Mouse (Mus musculus) heart, postnatal 0 days (tissue): ENCODE results near the gene Clcnka. TPM values are rescaled to one million over a fixed set of nuclear protein-coding genes. Genes with fewer than 3 reads are reported as not detected.
A peak's percentile ranks its signal among the peaks of the same experiment; 100 is the strongest.

Experiments
- ATAC-seq: fragments of 200-750 bp; cut with Nextera tagmentation; 2 replicates; pipeline ENCODE4 v1.8.0; 2017; ENCODE audit warnings: low read depth, moderate number of reproducible peaks, moderate library complexity; ENCODE audit not compliant: insufficient read depth
- DNase-seq: peaks from one replicate; pipeline ENCODE4 v3.0.0-alpha.2; 2016; ENCODE audit warnings: low spot score
- H3K27ac ChIP-seq: fragments of 300-500 bp; sonication (generic); 2 replicates; pipeline ENCODE4 v1.5.1; 2014; ENCODE audit warnings: low read depth, mild to moderate bottlenecking
- H3K27me3 ChIP-seq: fragments of 300-500 bp; sonication (generic); 2 replicates; pipeline ENCODE4 v1.6.1; 2014; ENCODE audit warnings: low read length, mixed read lengths; ENCODE audit not compliant: control insufficient read depth, insufficient read depth
- H3K36me3 ChIP-seq: fragments of 300-500 bp; sonication (generic); replicated peaks from 2 replicates; pipeline ENCODE4 v1.6.1; 2014; ENCODE audit warnings: low read length, mixed read lengths; ENCODE audit not compliant: control insufficient read depth, insufficient read depth
- H3K4me1 ChIP-seq: fragments of 300-500 bp; sonication (generic); 2 replicates; pipeline ENCODE4 v1.6.1; 2014; ENCODE audit warnings: antibody characterized with exemption; ENCODE audit not compliant: control insufficient read depth, insufficient read depth
- H3K4me2 ChIP-seq: fragments of 300-500 bp; sonication (generic); 2 replicates; pipeline ENCODE4 v1.6.1; 2014; ENCODE audit warnings: low read depth, mild to moderate bottlenecking, low read length, moderate library complexity
- H3K4me3 ChIP-seq: fragments of 300-500 bp; sonication (generic); 2 replicates; pipeline ENCODE4 v1.5.1; 2014; ENCODE audit warnings: low read depth, low read length
- H3K9ac ChIP-seq: fragments of 300-500 bp; sonication (generic); replicated peaks from 2 replicates; pipeline ENCODE4 v1.6.1; 2014; ENCODE audit warnings: low read depth, low read length, mixed read lengths
- H3K9me3 ChIP-seq: fragments of 300-500 bp; sonication (generic); replicated peaks from 2 replicates; pipeline ENCODE4 v1.6.1; 2016; ENCODE audit warnings: low read length; ENCODE audit not compliant: control insufficient read depth
- CTCF ChIP-seq: IDR thresholded peaks from 2 replicates; pipeline ENCODE4 v1.5.1; 2016; ENCODE audit warnings: antibody characterized with exemption, control low read depth, low read depth
- EP300 ChIP-seq: IDR thresholded peaks from 2 replicates; pipeline ENCODE4 v1.6.1; 2016; ENCODE audit warnings: antibody characterized with exemption, low read depth
- WGBS: fragments of 180-500 bp; shearing (Covaris S2); extraction: QIAGEN DNeasy Blood & Tissue Kit; methylation state at CpG from one replicate; pipeline ENCODE4 v1.1.7; 2014; 5-methylcytosine and 5-hydroxymethylcytosine counted together
- microRNA-seq: library from miRNA; unstranded; fragments of <30 nt; microRNA quantifications from one replicate; pipeline ENCODE4, GENCODE M21; 2016
- polyA plus RNA-seq: library from polyadenylated mRNA; unstranded; fragments of >200 nt; fragmentation: Nextera tagmentation; extraction: Ambion mirVana; gene quantifications from 2 replicates; pipeline ENCODE4 v1.2.1, GENCODE M21; 2015
- total RNA-seq: library from RNA; depleted of rRNA; stranded (reverse); fragments of >200 nt; gene quantifications from 2 replicates; pipeline ENCODE4 v1.2.3, GENCODE M21; 2014; ENCODE audit warnings: low replicate concordance; rRNA removed

Clcnka gene
- total and polyA plus RNA-seq, 2 experiments from 2014 or later: not detected

DNA sequence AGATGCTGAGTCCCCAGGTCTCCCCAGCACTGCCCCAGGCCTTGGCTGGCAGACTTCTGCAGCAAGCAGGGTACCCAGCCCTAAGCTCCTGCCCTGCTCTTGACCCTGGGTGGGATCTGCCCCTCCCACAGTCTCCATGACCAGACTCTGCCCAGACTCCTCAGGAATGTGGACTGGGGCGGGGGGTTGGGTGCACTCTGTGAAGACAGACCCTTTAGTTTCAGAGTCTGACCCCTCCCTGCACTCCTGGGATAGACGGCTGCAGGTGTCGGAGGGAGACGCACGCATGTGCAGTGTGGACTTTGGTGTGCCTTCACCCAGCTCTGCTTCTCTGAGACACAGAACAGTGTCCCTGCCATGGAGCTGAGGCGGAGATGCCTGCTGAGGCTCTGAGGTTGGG is 60.5 kb downstream of the Clcnka start:
- ATAC-seq (no peak), DNase-seq (no peak)
- H3K4me1 ChIP-seq: no peaks in the 10 kb centered on the region
- H3K4me2 ChIP-seq: no peak overlapping the region
- no peak overlapping the region for H3K27ac ChIP-seq
- no peak overlapping the region for H3K9ac ChIP-seq
- TF ChIP-seq CTCF: no peak
- TF ChIP-seq EP300: no peak
- 43% methylated on average over 6 of the region's 6 CpGs for WGBS
- H3K9me3 ChIP-seq: no peaks in the 10 kb centered on the region
- no peaks in the 10 kb centered on the region for H3K27me3 ChIP-seq
- H3K36me3 ChIP-seq: no peaks in the 10 kb centered on the region
- no peak overlapping the region for H3K4me3 ChIP-seq

- ATAC-seq (no peak), DNase-seq (no peak)
- no peaks in the 10 kb centered on the region for H3K27me3 ChIP-seq
- H3K9me3 ChIP-seq: no peaks in the 10 kb centered on the region
- H3K9ac ChIP-seq: no peak overlapping the region
- H3K4me2 ChIP-seq: no peak overlapping the region
- no peak overlapping the region for H3K4me3 ChIP-seq
- TF ChIP-seq CTCF: no peak
- no peak for TF ChIP-seq EP300
- no peak overlapping the region for H3K27ac ChIP-seq
- no peaks in the 10 kb centered on the region for H3K4me1 ChIP-seq
- WGBS: 77% methylated on average over 6 of the region's 6 CpGs
- no peaks in the 10 kb centered on the region for H3K36me3 ChIP-seq
Measured at GRCm38 (mm10) chr4:141336196-141336595, 62.3 kb downstream of the Clcnka start.

DNA sequence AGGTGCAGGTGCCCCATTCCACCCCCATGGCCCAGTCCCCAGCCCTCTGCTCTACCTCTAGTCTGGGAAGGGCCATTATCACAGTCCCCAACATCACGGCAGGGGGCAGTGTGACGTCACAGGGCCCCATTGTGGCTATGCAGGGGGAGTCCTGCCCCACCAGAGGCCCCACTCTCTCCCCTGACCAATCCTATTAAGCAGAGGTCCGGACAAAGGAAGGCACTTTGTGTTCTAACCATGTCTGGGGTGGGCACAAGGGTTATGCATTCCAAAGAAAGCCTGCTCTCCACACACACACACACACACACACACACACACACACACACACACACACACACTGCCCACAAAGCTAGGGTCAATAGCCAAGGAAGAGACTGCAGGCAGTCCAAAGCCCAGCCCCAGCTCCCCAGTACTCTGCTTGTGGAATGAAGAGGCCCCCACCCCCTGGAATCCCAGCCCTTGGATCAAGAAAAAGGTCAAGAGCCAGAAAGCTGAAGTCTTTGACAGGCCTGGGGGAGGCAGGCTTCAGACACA is 63.2 kb downstream of the Clcnka start:
- Histone ChIP-seq H3K27ac (no peak overlapping the region), H3K4me3 (no peak overlapping the region), H3K9ac (no peak overlapping the region), H3K36me3 (no peaks in the 10 kb centered on the region), H3K27me3 (no peaks in the 10 kb centered on the region), H3K4me2 (no peak overlapping the region), H3K9me3 (no peaks in the 10 kb centered on the region), H3K4me1 (no peaks in the 10 kb centered on the region)
- DNase-seq: no peak
- ATAC-seq: peak; percentile 22; the same call in 1 of the 2 replicates
- 44% methylated on average over 3 of the region's 3 CpGs for WGBS
- TF ChIP-seq CTCF (no peak), EP300 (no peak)

GRCm38 (mm10) chr4:141334695-141335094 is 63.8 kb downstream of the Clcnka start:
- no peak for DNase-seq
- Histone ChIP-seq H3K36me3 (no peaks in the 10 kb centered on the region), H3K4me1 (no peaks in the 10 kb centered on the region), H3K27me3 (no peaks in the 10 kb centered on the region), H3K27ac (no peak overlapping the region), H3K9me3 (no peaks in the 10 kb centered on the region), H3K9ac (no peak overlapping the region), H3K4me3 (no peak overlapping the region), H3K4me2 (no peak overlapping the region)
- 87% methylated on average over 5 of the region's 5 CpGs for WGBS
- no peak for TF ChIP-seq CTCF
- TF ChIP-seq EP300: no peak
- ATAC-seq: no peak

Small RNA genes lying within 50 kb of the gene (microRNA-seq; reads per million reads assigned to microRNA genes)
- not detected for gene Gm25690

Other genes with a start within 250 kb of the Clcnka start
- 13.2 TPM in 1 of 2 replicates, not detected in the other for gene Rsg1, start 184.8 kb downstream of the Clcnka start, total RNA-seq
- 1.3 and 1.6 TPM in 2 replicates for gene Rsg1, start 184.8 kb downstream of the Clcnka start, polyA plus RNA-seq
- 0.66 and 2.5 TPM in 2 replicates for gene Arhgef19, start 159.2 kb downstream of the Clcnka start, total RNA-seq
- gene Arhgef19, start 159.2 kb downstream of the Clcnka start, polyA plus RNA-seq: 1.5 and 1.6 TPM in 2 replicates
- gene Epha2, start 97.5 kb downstream of the Clcnka start, total RNA-seq: 10.1 and 11.7 TPM in 2 replicates
- 1.4 TPM in 2 replicates for gene Epha2, start 97.5 kb downstream of the Clcnka start, polyA plus RNA-seq
- 2.2 TPM in 1 of 2 replicates, not detected in the other for gene Fam131c, start 30.5 kb downstream of the Clcnka start, total RNA-seq
- gene Fam131c, start 30.5 kb downstream of the Clcnka start, polyA plus RNA-seq: 0.14 and 0.20 TPM in 2 replicates
- gene Clcnkb, start 17.3 kb upstream of the Clcnka start, total RNA-seq: 0.23 and 0.65 TPM in 2 replicates
- 0.58 and 0.87 TPM in 2 replicates for gene Clcnkb, start 17.3 kb upstream of the Clcnka start, polyA plus RNA-seq
- 556 and 673 TPM in 2 replicates for gene Hspb7, start 22.1 kb upstream of the Clcnka start, total RNA-seq
- 195 and 203 TPM in 2 replicates for gene Hspb7, start 22.1 kb upstream of the Clcnka start, polyA plus RNA-seq
- not detected in 2 replicates for gene Srarp, start 37.4 kb upstream of the Clcnka start, total RNA-seq
- gene Srarp, start 37.4 kb upstream of the Clcnka start, polyA plus RNA-seq: not detected in 2 replicates
- gene Zbtb17, start 45.9 kb upstream of the Clcnka start, total RNA-seq: 28.1 and 32.7 TPM in 2 replicates
- 16.2 and 18.1 TPM in 2 replicates for gene Zbtb17, start 45.9 kb upstream of the Clcnka start, polyA plus RNA-seq
- gene Spen, start 139.9 kb upstream of the Clcnka start, total RNA-seq: 2.3 and 5.9 TPM in 2 replicates
- 4.3 and 4.9 TPM in 2 replicates for gene Spen, start 139.9 kb upstream of the Clcnka start, polyA plus RNA-seq
- 48.3 and 61.5 TPM in 2 replicates for gene Fblim1, start 207.4 kb upstream of the Clcnka start, total RNA-seq
- 47.1 and 57.5 TPM in 2 replicates for gene Fblim1, start 207.4 kb upstream of the Clcnka start, polyA plus RNA-seq
- 0.89 and 6.1 TPM in 2 replicates for gene Tmem82, start 219.9 kb upstream of the Clcnka start, total RNA-seq
- 6.8 and 7.3 TPM in 2 replicates for gene Tmem82, start 219.9 kb upstream of the Clcnka start, polyA plus RNA-seq
- 12.8 and 56.2 TPM in 2 replicates for gene Slc25a34, start 225.1 kb upstream of the Clcnka start, total RNA-seq
- 17.9 and 20.6 TPM in 2 replicates for gene Slc25a34, start 225.1 kb upstream of the Clcnka start, polyA plus RNA-seq